Comparison of ENCODE assay signal across 20 mouse cellular contexts in the genomic region with DNA sequence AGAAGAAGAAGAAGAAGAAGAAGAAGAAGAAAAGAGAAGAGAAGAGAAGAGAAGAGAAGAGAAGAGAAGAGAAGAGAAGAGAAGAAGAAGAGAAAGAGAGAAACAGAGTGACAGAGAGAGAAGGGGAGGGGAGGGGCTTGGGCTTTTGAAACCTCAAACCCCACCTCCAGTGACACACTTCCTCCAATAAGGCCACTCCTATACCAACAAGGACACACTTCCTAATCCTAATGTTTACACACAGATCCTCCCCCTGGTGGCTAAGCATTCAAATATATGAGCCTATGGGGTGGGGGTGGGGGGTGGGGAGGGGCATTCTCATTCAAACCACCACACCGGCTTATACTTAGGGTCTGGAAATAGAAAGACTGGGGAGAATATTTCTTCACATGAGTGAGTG. TPM values are rescaled to one million over a fixed set of nuclear protein-coding genes. Genes with fewer than 3 reads are reported as not detected.
DNase-seq lines count a peak whose midpoint lies in the region; ATAC-seq and TF ChIP-seq lines count a peak whose summit lies in the region.
"Had no signal": no experiment of that assay in that cellular context is flagged by ENCODE, and none has a peak within 500 bp of the region (broad histone marks: within the 10 kb centered on the region; RNA-seq: fewer than 3 reads in every experiment).

No protein-coding gene starts in this region.

- no peak for TF ChIP-seq CTCF in ES-Bruce4 (IDR thresholded peaks at IDR 0.05; ENCODE audit: low read depth, low read length)

- no peaks in the 10 kb centered on the region for H3K36me3 ChIP-seq in ES-Bruce4 (ENCODE audit: control insufficient read depth, insufficient read depth, low read length, poor library complexity, severe bottlenecking)
- H3K36me3 ChIP-seq: embryonic facial prominence, embryonic 12.5 days; forebrain, embryonic 12.5 days; heart, embryonic 13.5 days; hindbrain, embryonic 12.5 days had no signal

- no peak for TF ChIP-seq POLR2A in ES-Bruce4 (IDR thresholded peaks at IDR 0.05; ENCODE audit: insufficient read depth, low read length)

- H3K4me1 ChIP-seq in ES-Bruce4 (ENCODE audit: control insufficient read depth, insufficient read depth, low read length), result peaks cover 9% of the 10 kb centered on the region
- H3K4me1 ChIP-seq: embryonic facial prominence, embryonic 12.5 days; forebrain, embryonic 12.5 days; hindbrain, embryonic 12.5 days had no signal

- ATAC-seq in megakaryocyte progenitor cell, adult 5-6 weeks (replicated peaks; ENCODE audit: poor library complexity), result peak; percentile 69; the same call in 1 of the 2 replicates
- ATAC-seq: forebrain, embryonic 16.5 days; hindbrain, embryonic 16.5 days; inflammation-experienced regulatory T-cells, adult 6 months; intestine, postnatal 0 days had no signal

- no peak for TF ChIP-seq EP300 in ES-Bruce4 (IDR thresholded peaks at IDR 0.05; ENCODE audit: insufficient read depth, low read depth, low read length)

- H3K9me3 ChIP-seq in ES-Bruce4 (replicated peaks; ENCODE audit: control insufficient read depth, insufficient read depth, low read length, poor library complexity, severe bottlenecking), result no peaks in the 10 kb centered on the region
- H3K9me3 ChIP-seq: embryonic facial prominence, embryonic 12.5 days had no signal

- peak; percentile 49 for DNase-seq in 416B (ENCODE audit: low read depth)
- peak; percentile 86 for DNase-seq in R1 (ENCODE audit: low read depth, low spot score)
- DNase-seq in cerebellum, adult 11 months, result no peak
- DNase-seq in adrenal gland, adult 18-20 months (ENCODE audit: low spot score in 2 of 2), result no peak
- DNase-seq: adrenal gland, postnatal 14 days; cerebellum, adult 2 months; cerebellum, postnatal 10 days; embryo, embryonic 11 days; gastrocnemius, postnatal 14 days; heart, postnatal 4 days had no signal

- no peaks in the 10 kb centered on the region for H3K27me3 ChIP-seq in ES-Bruce4 (ENCODE audit: control insufficient read depth, insufficient read depth, low read length, poor library complexity, severe bottlenecking)
- H3K27me3 ChIP-seq: embryonic facial prominence, embryonic 12.5 days; forebrain, embryonic 12.5 days; heart, embryonic 13.5 days; hindbrain, embryonic 12.5 days had no signal

- peak overlapping the region; percentile 65 for H3K27ac ChIP-seq in ES-Bruce4 (ENCODE audit: insufficient read depth, low read length)
- H3K27ac ChIP-seq: embryonic facial prominence, embryonic 12.5 days; forebrain, embryonic 12.5 days; heart, embryonic 13.5 days; hindbrain, embryonic 12.5 days had no signal

- peak overlapping the region; percentile 21; the same call in 1 of the 2 replicates for H3K4me3 ChIP-seq in ES-Bruce4 (ENCODE audit: low read depth, low read length)
- H3K4me3 ChIP-seq: embryonic facial prominence, embryonic 12.5 days; forebrain, embryonic 12.5 days; heart, embryonic 13.5 days; hindbrain, embryonic 12.5 days had no signal

- H3K9ac ChIP-seq in ES-Bruce4 (ENCODE audit: low read depth, poor library complexity, severe bottlenecking), result no peak overlapping the region
- H3K9ac ChIP-seq: embryonic facial prominence, embryonic 12.5 days; forebrain, embryonic 12.5 days; heart, embryonic 13.5 days; hindbrain, embryonic 12.5 days had no signal

RNA-seq across cellular contexts. Expression of gene Spink2, which starts 27.9 kb away (rescaled TPM):
- polyA plus RNA-seq in ES-Bruce4 (2011; ENCODE audit: insufficient read depth, insufficient read length, low read depth, missing spikeins), result not detected in 2 replicates
- 0.76 TPM in 1 of 2 replicates, not detected in the other for total RNA-seq in megakaryocyte progenitor cell, adult 5-6 weeks (2015)
- 0.79 TPM in 1 of 2 replicates, not detected in the other for total RNA-seq in megakaryocyte progenitor cell, adult 5-6 weeks (2017)
- not detected for total RNA-seq in adrenal gland, adult 18-20 months (2021)
- total RNA-seq: adrenal gland, postnatal 14 days had no signal
- polyA plus RNA-seq: cerebellum, adult 2 months had no signal

Comparison
In these comparisons a context has a peak if more than half of its experiments do, and no peak if none do; other contexts are left out.
1. DNase-seq: peak in 416B (single experiment) and R1 (single experiment); none in cerebellum, adult 11 months (single experiment) and adrenal gland, adult 18-20 months (0 of 2).